Mouse (Mus musculus): Measurements from ENCODE around the gene Ptprn2. TPM values are rescaled to one million over a fixed set of nuclear protein-coding genes. Genes with fewer than 3 reads are reported as not detected.
A peak's percentile ranks its signal among the peaks of the same experiment; 100 is the strongest.

The Ptprn2 gene
- total RNA-seq, 2 experiments from 2014 or later, result not detected

DNA sequence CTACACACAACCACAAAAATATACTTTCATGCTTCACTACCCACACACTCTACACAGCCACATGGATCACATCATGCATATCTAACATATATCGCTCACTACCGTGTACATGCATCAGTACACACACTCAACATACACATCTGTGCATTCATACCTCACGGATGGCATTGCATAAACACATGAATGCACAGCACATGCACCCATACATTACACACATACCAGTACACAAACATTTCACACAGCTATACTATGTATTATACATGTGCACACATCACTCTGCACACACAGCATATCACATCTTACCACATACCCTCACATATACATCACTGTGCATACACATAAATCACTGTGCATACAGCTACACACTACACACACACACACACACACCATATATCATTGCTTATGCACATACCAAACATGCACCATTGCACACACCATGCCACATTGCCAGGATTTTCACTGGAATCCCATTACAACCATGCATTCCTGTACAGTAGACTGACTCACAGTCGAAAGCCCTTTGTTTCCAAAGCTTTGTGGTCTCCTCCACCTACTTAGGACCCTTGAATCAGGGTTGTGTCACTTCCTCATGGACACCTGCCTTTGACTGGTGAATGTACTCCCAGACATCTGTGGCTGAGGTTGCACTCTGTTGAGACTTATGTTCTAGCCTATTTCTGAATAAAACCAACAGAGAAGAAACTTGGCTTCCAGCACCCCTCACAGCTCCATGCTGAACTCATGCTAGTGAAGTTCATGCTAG lies 607.0 kb downstream of the Ptprn2 start:
- ATAC-seq (replicated peaks; ENCODE audit: poor library complexity, severe bottlenecking), result no peak

DNA sequence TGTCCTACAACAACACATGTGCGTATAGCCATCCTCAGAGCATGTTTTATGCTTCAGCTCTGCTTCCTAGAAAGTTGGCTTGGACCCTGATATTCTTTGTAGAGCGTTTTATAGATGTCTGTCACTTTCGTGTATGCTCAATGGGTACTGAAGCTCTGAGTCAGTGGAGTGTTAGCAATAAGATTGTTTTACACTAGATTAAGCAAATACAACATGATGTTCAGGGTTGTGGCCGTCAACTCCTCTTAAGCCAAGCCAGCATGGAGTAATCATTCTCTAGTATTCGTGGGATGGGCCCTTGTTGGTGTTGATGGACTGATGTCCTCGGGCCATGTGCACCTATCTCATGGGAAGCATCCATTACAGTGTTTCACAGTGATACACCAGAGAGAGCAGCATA lies 610.4 kb downstream of the Ptprn2 start:
- no peak for ATAC-seq (replicated peaks; ENCODE audit: poor library complexity, severe bottlenecking)

DNA sequence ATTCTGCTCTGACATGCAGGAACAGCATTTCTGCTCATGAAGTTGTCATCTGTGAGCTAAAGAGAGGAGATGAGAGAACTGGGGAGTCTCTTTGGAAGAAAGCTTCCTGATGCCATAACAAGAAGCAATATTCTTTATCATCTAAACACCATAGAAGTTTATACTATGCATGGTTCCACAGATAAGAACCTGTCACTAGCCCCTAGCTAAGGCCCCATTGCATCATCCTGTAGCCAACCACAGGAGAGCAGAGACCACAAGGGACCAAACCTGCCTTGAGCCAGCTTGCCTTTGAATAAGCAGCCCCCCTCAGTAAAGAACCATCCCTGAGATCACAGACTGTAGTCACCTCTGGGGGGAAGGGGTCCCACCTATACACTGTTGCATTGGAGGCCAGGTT lies 612.8 kb downstream of the Ptprn2 start:
- ATAC-seq (replicated peaks; ENCODE audit: poor library complexity, severe bottlenecking), result no peak

DNA sequence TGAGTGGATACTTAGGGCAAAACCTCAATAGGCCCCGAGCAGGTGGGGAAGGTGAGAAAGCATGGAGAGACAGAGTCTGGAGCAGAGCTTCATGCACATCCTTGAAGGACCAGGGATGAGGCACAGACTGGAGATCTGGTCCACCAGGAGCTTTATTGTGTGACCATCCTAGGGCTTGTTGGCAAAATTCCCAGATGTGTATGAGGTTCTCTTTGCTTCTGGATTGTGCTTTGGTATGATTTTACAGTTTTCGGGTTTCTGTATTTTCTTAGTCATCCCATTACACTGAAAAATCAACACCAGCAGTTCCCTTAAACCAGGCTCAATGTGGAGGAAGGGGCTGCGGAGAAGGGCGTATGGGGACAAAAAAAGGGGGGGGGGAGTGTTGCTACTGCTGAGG lies 621.2 kb downstream of the Ptprn2 start:
- no peak for ATAC-seq (replicated peaks; ENCODE audit: poor library complexity, severe bottlenecking)

DNA sequence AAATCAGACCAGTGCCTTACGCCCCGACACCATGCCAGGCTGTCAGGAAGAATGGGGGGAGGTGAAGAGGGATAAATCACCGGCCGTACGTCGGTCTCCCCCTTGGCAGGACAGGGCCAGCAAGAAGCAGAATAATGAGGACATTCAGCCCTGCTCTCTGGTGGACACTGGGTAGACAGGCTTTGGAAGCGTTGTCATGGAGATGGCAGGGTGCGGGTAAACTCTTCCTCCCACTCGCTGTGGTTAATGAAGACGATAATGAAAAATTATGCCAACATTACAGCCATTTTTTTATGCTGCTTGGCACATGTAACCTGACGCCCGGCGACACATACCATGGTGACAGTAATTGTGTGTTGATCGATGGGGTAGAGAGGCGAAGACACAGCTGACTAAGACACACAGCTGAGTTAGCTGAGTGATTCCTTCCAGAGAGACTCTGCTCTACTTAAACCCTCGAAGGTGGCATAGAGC lies 621.7 kb downstream of the Ptprn2 start:
- ATAC-seq (replicated peaks; ENCODE audit: poor library complexity, severe bottlenecking), result no peak

GRCm38 (mm10) chr12:117115254-117115865 lies 629.8 kb downstream of the Ptprn2 start:
- no peak for ATAC-seq (replicated peaks; ENCODE audit: poor library complexity, severe bottlenecking)

GRCm38 (mm10) chr12:117127078-117127477 lies 641.6 kb downstream of the Ptprn2 start:
- no peak for ATAC-seq (replicated peaks; ENCODE audit: poor library complexity, severe bottlenecking)

DNA sequence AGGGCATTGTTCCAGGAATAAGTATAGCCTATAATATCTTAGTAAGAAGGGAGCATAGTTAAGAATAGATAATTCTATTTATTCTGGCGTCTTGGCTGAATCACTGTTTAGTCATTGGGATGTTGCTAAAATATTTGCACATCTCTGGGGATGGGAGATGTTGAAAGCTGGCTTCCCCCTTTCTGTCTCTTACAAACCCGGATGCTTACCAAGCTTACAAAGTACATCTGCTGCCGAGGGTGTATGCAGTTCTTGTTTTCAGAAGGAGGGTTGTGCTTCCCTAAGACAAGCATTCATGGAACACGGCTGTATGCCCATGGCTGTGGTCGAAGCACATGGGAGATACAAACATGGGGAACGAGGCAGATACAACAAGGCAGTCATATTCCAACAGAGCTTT lies 642.0 kb downstream of the Ptprn2 start:
- ATAC-seq (replicated peaks; ENCODE audit: poor library complexity, severe bottlenecking), result no peak

- ATAC-seq (replicated peaks; ENCODE audit: poor library complexity, severe bottlenecking), result peak; percentile 84
These were observed 646.6 kb downstream of the Ptprn2 start for GRCm38 (mm10) chr12:117132095-117132494.

GRCm38 (mm10) chr12:117135205-117135604 lies 649.7 kb downstream of the Ptprn2 start:
- ATAC-seq (replicated peaks; ENCODE audit: poor library complexity, severe bottlenecking), result no peak

DNA sequence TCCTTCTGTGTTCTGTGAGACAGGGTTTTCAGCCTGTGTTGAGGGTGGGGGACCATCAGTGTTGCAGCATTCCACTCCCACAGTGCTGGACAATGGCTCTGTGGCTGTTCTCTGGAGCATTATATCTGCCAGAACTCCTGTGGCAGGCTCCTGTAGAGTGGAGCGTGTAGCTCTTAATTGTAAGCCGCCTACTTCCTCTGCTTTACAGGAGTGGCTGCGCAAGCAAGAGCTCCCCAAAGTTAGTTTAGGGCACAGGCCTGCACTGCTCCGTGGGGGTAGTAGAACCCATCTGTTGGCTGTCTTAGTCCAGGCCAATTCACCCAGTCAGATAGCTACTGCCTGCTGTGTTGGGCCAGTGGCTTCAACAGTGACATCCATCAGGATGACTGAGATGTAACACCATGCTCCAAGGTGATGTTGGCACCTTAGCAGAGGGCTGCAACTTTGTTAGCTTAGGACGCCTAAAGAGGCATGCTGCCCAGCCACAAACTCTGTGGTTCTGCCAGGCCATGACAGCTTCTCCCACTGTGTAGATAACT lies 651.0 kb downstream of the Ptprn2 start:
- ATAC-seq (replicated peaks; ENCODE audit: poor library complexity, severe bottlenecking), result no peak

GRCm38 (mm10) chr12:117140901-117141300 lies 655.4 kb downstream of the Ptprn2 start:
- no peak for ATAC-seq (replicated peaks; ENCODE audit: poor library complexity, severe bottlenecking)

GRCm38 (mm10) chr12:117141394-117141793 lies 655.9 kb downstream of the Ptprn2 start:
- no peak for ATAC-seq (replicated peaks; ENCODE audit: poor library complexity, severe bottlenecking)

GRCm38 (mm10) chr12:117149176-117149575 lies 663.7 kb downstream of the Ptprn2 start:
- ATAC-seq (replicated peaks; ENCODE audit: poor library complexity, severe bottlenecking), result no peak

DNA sequence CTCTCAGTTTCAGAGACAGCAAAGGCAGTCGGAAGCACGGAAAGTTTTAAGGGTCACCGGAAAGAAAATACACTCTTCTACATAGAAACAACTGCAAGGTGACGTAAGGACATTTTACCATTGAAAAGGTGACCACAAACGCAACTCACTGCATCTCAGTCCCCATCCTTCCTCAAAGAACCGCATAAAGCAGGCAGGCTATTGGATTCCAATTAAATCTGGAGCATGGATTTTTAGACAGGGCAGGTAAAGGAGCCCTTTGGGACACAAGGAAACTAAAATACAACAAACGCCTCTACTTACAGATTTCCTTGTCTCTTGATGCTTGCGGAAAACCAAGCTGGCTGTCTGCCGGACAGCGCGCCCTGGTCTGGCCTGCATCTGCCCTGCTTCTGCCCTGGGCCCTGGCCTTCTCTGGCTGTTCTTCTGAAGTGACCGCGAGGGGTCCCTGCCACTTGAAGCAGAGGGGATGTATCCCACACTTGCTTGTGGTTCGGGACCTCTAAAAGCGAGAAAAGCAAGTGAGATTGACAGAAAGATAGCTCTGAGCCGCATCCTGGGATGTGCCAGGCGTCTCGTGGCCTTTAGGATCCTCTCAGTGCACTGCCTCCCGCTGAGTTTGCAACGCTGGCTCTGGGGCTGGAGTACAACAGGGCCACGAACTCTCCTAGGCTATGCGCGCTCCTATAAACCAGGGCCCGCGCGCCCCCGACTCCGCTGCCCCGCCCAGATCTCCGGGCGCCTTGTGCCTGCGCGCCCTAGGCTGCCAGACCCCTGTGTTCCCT lies 665.3 kb downstream of the Ptprn2 start:
- ATAC-seq (replicated peaks; ENCODE audit: poor library complexity, severe bottlenecking), result no peak

DNA sequence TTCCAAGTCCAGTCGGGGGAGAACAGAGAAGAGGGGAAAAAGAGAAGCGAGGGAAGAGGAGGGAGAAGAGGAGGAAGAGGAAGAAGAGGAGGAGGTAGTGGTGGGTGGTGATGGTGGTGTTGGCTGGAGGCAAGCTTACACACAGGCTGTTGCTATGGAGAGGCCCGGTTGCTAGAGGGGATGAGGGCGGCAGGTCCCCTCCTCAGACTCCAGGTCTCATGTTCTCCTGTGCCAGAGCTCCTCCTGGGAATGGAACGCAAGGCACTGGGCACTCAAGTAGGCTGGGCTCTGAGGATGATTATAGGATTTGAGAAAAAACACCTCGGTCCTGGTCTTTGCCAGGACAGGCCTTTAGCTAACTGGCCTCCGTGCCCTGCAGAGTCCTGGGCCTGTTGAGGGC lies 666.1 kb downstream of the Ptprn2 start:
- ATAC-seq (replicated peaks; ENCODE audit: poor library complexity, severe bottlenecking), result no peak

DNA sequence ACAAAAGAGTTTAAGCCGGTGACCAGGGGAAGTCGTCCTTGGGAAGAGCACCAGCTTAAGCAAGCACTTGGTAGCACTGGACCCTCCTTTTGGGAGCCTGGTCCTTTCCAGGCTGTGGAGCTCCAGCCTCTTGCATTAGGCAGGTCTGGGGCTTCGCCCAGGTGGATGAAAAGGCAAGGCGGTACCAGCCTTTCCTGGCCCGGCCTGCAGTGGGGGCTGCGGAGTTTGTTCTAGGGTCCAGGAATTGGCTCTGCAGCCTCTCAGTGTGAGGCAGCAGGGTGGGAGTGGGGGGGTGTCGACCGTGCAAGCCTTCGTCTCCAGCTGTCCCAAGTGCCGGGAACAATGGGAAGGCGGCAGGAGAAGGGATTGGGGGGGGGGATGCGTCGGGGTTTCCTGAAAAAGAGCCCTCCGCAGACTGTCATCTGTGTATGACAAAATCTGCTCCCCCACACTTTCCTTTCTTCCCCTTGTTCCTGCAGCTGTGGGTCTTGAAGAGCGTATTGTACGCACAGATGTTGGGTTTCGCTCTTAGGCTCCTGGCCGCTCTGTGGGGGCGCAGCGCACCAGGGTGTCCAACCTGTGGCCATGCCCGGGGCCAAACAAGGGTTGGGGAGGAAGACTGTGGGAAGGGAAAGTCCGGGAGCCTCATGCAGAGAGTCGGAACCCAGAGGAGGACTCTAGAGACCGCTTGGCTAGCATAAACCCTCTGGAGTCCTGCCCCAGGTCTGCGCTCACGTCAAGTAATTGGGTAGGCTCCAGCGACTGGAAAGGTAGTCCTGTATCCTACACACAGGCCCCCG lies 667.0 kb downstream of the Ptprn2 start:
- ATAC-seq (replicated peaks; ENCODE audit: poor library complexity, severe bottlenecking), result no peak

DNA sequence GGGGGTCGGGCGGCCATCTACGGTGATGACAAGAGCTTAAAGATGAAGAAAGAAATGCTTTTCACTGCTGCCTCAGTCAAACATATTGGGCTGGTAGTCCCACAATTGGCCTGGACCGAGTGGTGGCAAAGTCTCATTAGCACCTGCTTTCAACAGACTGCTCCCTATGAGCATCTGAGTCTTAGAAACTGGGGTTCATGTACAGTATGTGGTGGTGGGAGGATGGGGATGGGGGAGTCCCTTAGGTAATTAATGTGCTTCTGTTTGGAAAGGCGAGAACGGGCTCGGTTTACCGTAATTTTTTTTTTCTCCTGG lies 667.6 kb downstream of the Ptprn2 start:
- no peak for ATAC-seq (replicated peaks; ENCODE audit: poor library complexity, severe bottlenecking)

GRCm38 (mm10) chr12:117153671-117154355 lies 668.3 kb downstream of the Ptprn2 start:
- peak; percentile 69 for ATAC-seq (replicated peaks; ENCODE audit: poor library complexity, severe bottlenecking)
